Mouse (Mus musculus) stomach, postnatal 0 days (tissue): Measurements from ENCODE around the gene Mmp28. TPM values are rescaled to one million over a fixed set of nuclear protein-coding genes. Genes with fewer than 3 reads are reported as not detected.

Experiments
- ATAC-seq: fragments of 200-750 bp; cut with Nextera tagmentation; 2 replicates; pipeline ENCODE4 v1.8.0; 2017; ENCODE audit not compliant: low FRiP score, low TSS enrichment
- DNase-seq: peaks from one replicate; pipeline ENCODE4 v3.0.0-alpha.2; 2016; ENCODE audit warnings: low spot score
- H3K27ac ChIP-seq: fragments of 300-500 bp; sonication (generic); replicated peaks from 2 replicates; pipeline ENCODE4 v1.5.1; 2014; ENCODE audit warnings: mild to moderate bottlenecking, control low read depth
- H3K27me3 ChIP-seq: fragments of 300-500 bp; sonication (generic); 2 replicates; pipeline ENCODE4 v1.6.1; 2014; ENCODE audit warnings: low read length; ENCODE audit not compliant: control insufficient read depth, insufficient read depth
- H3K36me3 ChIP-seq: fragments of 300-500 bp; sonication (generic); 2 replicates; pipeline ENCODE4 v1.6.1; 2014; ENCODE audit warnings: low read length, mixed read lengths; ENCODE audit not compliant: control insufficient read depth, insufficient read depth
- H3K4me1 ChIP-seq: fragments of 300-500 bp; sonication (generic); replicated peaks from 2 replicates; pipeline ENCODE4 v1.6.1; 2014; ENCODE audit warnings: antibody characterized with exemption; ENCODE audit not compliant: control insufficient read depth, insufficient read depth
- H3K4me2 ChIP-seq: fragments of 300-500 bp; sonication (generic); replicated peaks from 2 replicates; pipeline ENCODE4 v1.6.1; 2014; ENCODE audit warnings: low read depth, mild to moderate bottlenecking, control low read depth, moderate library complexity
- H3K4me3 ChIP-seq: fragments of 300-500 bp; sonication (generic); 2 replicates; pipeline ENCODE4 v1.5.1; 2014; ENCODE audit warnings: low read depth, low read length, control low read depth
- H3K9ac ChIP-seq: fragments of 300-500 bp; sonication (generic); 2 replicates; pipeline ENCODE4 v1.6.1; 2014; ENCODE audit warnings: mild to moderate bottlenecking, low read length, control low read depth, mixed read lengths
- H3K9me3 ChIP-seq: fragments of 300-500 bp; sonication (generic); 2 replicates; pipeline ENCODE4 v1.6.1; 2016; ENCODE audit warnings: low read length; ENCODE audit not compliant: control insufficient read depth
- CTCF ChIP-seq: IDR thresholded peaks from 2 replicates; pipeline ENCODE4 v1.5.1; 2016; ENCODE audit warnings: antibody characterized with exemption, low read depth, mild to moderate bottlenecking, moderate library complexity
- EP300 ChIP-seq: optimal IDR thresholded peaks from 2 replicates; pipeline ENCODE3; 2016; ENCODE audit warnings: antibody characterized with exemption
- WGBS: fragments of 180-500 bp; shearing (Covaris S2); extraction: QIAGEN DNeasy Blood & Tissue Kit; methylation state at CpG from one replicate; pipeline ENCODE4 v1.1.7; 2014; 5-methylcytosine and 5-hydroxymethylcytosine counted together
- polyA plus RNA-seq: library from polyadenylated mRNA; unstranded; fragments of >200 nt; fragmentation: Nextera tagmentation; extraction: Ambion mirVana; gene quantifications from 2 replicates; pipeline ENCODE4 v1.2.1, GENCODE M21; 2015

The Mmp28 gene
- polyA plus RNA-seq, 1 experiment from 2014 or later: 6.4 TPM

DNA sequence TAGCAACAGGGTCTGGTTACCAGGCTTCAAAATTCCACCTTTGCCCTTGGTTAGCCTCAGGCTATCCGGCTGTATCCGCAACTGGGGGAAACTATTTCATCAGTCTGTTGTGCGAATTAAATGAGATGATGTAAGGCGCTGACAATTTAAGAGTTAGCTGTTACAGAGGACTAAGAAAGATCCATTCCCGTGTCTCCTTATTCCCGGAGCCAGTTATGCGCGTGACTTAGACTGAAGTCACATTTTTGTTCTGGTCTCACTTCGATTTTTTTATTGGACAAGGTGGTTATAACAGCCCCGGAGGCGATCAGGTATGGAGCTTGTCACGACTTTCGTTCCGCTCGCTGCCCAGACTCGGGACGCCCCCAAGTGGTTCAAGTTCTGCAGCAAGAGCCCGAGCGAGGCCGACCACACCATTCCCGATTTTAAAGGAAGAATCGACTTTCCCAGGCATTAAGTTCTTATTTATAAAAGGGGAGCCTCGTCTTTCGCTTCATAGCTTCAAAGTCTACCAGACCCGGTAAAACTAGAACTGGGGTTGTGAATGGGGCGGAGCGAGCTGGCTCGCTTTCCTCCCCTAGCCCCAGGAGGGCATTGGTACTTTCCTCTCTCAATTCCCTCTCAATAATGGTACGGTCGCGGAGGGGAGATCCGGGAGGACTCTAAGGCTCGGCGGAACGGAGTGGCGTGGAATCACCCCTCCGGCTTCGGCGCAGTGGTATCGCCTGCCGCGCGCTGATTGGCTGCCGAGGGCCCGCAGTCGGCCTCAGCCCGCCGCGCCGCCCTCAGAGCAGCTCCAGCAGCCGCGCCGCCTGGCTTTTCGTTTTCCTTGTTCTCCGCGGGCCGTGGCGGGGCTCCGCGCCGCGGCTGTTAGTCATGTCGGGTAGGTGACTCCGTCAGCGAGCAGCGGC, 9.7 kb upstream of the Mmp28 start, which contains the start of gene Taf15:
TSS of gene Taf15 (plus strand) at position 763 of the 911 bp plus-strand sequence.
- Histone ChIP-seq H3K27me3 (no peaks in the 10 kb centered on the region), H3K27ac (peak within 1 kb of the TSS; percentile 94), H3K36me3 (no peaks in the 10 kb centered on the region), H3K9me3 (no peaks in the 10 kb centered on the region), H3K4me3 (peak within 1 kb of the TSS; percentile 91), H3K9ac (peak within 1 kb of the TSS; percentile 91), H3K4me1 (peaks cover 5% of the 10 kb centered on the region), H3K4me2 (peak within 1 kb of the TSS; percentile 76)
- under 1% methylated on average over 66 of the region's 66 CpGs for WGBS
- DNase-seq (peak; percentile 98), ATAC-seq (peak; percentile 98)
- TF ChIP-seq CTCF (peak; percentile 86), EP300 (peak; percentile 42)

DNA sequence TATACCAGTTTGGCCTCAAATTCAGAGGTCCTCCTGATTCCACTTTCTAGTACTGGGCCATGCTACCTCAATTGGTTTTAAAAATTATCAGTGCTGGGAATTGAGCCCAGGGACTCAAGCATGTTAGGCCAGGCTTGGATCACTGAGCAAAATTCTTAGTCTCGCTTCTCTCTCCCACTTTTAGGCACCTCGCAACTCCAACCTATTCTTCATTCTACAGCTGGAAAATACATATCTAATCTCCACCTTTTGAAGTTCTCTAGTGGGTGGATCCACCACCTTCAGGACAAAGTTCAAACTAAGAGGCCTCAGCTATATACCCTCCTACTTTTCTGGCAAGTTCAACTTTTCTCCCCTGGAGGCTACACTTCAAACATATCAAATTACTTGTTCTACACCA, 8.9 kb upstream of the Mmp28 start:
- peak overlapping the region; percentile 94 for H3K27ac ChIP-seq
- H3K9ac ChIP-seq: no peak overlapping the region
- WGBS: 61% methylated on average over 2 of the region's 2 CpGs
- peaks cover 5% of the 10 kb centered on the region for H3K4me1 ChIP-seq
- DNase-seq (no peak), ATAC-seq (no peak)
- no peaks in the 10 kb centered on the region for H3K36me3 ChIP-seq
- no peak overlapping the region for H3K4me3 ChIP-seq
- H3K9me3 ChIP-seq: no peaks in the 10 kb centered on the region
- TF ChIP-seq CTCF: no peak
- TF ChIP-seq EP300: no peak
- H3K4me2 ChIP-seq: peak overlapping the region; percentile 57
- H3K27me3 ChIP-seq: no peaks in the 10 kb centered on the region

DNA sequence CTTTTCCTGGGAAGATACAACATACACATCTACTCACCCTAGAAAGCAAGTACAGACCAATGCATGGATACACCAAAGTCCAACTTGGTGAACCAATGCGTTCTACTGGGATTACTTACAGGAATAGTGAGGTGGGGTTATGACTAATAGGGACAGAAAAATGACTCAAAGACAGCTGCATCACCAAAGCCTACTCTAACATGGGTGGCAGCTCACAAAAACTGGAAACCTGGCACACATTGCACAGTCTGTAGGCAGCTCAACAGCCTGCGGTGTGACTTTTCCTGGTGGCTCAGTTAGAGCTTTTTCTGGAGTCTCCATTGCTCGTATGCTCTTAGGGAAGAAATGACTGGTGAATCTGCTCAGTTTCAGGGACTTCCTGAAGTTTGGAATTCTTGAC, 5.9 kb upstream of the Mmp28 start:
- Histone ChIP-seq H3K4me1 (no peaks in the 10 kb centered on the region), H3K4me3 (no peak overlapping the region), H3K4me2 (no peak overlapping the region), H3K9ac (no peak overlapping the region), H3K27ac (no peak overlapping the region), H3K27me3 (no peaks in the 10 kb centered on the region), H3K36me3 (no peaks in the 10 kb centered on the region), H3K9me3 (no peaks in the 10 kb centered on the region)
- TF ChIP-seq EP300 (no peak), CTCF (no peak)
- ATAC-seq (no peak), DNase-seq (no peak)
- 63% methylated on average over 3 of the region's 3 CpGs for WGBS

DNA sequence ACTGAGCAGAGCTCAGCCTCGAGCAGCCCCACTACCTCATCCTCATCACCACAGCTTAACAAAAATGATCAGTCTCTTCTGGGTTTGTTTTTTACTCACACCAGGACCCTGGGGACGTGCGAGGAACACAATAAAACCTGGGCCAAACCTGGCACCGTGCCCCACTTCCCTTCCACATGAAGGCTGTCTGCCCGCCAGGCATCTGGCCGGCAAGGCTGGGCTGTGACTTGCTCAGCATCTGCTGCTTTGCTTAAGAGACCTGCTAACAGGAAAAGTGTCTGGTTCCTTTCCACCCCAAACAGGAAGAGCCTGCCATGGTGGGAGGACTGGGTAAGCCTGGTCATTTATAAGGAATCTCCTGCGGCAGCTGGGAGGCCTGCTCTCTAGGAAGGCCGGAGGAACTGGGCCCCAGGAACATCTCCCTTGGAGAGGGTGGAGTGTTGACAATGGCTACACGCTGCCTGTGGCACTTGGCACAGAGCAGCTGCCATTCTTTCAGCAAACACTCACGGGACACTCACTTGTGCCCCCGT, 4.3 kb upstream of the Mmp28 start:
- WGBS: 39% methylated on average over 11 of the region's 11 CpGs
- DNase-seq: no peak
- Histone ChIP-seq H3K36me3 (no peaks in the 10 kb centered on the region), H3K4me1 (0 out of 2 replicates have a peak, but pooled peaks cover 3% of the 10 kb centered on the region), H3K27me3 (no peaks in the 10 kb centered on the region), H3K9me3 (no peaks in the 10 kb centered on the region), H3K4me3 (no peak overlapping the region), H3K27ac (peak overlapping the region; percentile 24; the same call in 1 of the 2 replicates), H3K4me2 (no peak overlapping the region), H3K9ac (no peak overlapping the region)
- ATAC-seq: peak; percentile 28; the same call in 1 of the 2 replicates
- TF ChIP-seq EP300 (no peak), CTCF (no peak)

DNA sequence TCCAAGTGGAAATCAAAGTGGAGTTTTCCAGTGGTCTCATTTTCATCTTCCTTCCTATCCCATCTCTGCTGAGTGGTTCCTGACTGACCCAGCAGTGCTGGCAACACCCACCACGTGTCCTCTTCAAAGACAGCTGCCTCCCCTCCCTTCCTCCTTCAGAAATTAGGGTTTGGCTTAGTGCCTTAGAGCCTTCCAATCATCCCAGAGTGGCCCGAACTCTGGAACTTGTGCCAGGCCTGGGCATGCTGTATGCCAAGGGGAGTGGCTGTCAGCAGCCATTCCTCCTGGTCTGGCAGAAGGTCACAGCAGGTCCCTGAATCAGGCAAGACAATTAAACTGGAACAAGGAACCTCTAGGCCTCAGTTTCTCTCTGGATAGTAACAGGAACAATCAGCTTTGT, 3.1 kb upstream of the Mmp28 start:
- TF ChIP-seq CTCF: no peak
- TF ChIP-seq EP300: no peak
- Histone ChIP-seq H3K9ac (0 out of 2 replicates have a peak overlapping the region, but pooled peaks have one; percentile 5), H3K4me1 (0 out of 2 replicates have a peak, but pooled peaks cover 3% of the 10 kb centered on the region), H3K27ac (peak overlapping the region; percentile 35; the same call in 1 of the 2 replicates), H3K4me3 (no peak overlapping the region), H3K9me3 (no peaks in the 10 kb centered on the region), H3K27me3 (no peaks in the 10 kb centered on the region), H3K36me3 (no peaks in the 10 kb centered on the region), H3K4me2 (no peak overlapping the region)
- WGBS: 22% methylated on average over 2 of the region's 2 CpGs
- DNase-seq (no peak), ATAC-seq (no peak)
